Mouse (Mus musculus): ENCODE data around the gene Tbxas1.

DNA sequence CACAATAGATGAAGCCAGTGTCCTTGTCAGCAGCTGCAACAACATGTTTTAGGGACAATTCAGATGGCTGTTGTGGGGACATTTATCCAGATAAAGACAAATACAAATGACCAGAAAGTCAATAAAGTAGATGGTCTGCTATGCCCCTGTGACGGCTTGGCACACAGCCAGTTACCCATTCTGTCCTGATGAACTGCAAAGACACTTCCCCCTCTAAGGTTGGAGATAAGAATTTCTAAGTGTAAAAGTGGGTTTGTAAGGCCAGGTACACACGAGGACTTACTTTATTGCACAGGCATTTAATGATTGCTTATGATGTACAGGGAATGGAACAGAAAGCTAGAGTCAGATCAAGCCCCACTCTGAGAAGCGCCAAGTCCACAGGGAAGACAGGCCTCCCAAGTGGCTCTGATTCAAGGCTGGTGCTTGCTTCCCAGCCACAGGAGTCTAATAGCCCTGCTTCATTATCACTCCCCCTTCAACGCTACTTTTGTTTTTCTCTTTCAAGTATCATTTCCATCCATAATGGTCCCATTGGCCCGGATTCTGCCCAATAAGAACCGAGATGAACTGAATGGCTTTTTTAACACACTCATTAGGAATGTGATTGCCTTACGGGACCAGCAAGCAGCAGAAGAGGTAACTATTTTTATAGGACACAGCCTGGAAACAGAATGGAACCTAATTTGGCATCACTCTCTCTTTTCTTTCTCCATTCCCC is 147.4 kb downstream of the Tbxas1 start:
- no peak for TF ChIP-seq POLR2A (IDR thresholded peaks at IDR 0.05; ENCODE audit: low read depth, low read length)
- TF ChIP-seq BHLHE40 (IDR thresholded peaks at IDR 0.05; ENCODE audit: low read depth, low read length) = no peak
- TF ChIP-seq CTCF (conservative IDR thresholded peaks at IDR 0.05 in 1 of 2, IDR thresholded peaks at IDR 0.05 in 1 of 2; ENCODE audit: low read depth in 2 of 2, low read length in 2 of 2) = no peak
- no peak for TF ChIP-seq EP300 (IDR thresholded peaks at IDR 0.05; ENCODE audit: low read length)
- TF ChIP-seq NELFE (IDR thresholded peaks at IDR 0.05; ENCODE audit: low read depth, low read length) = no peak
- TF ChIP-seq NRF1 (IDR thresholded peaks at IDR 0.05; ENCODE audit: low read depth, low read length) = no peak
- TF ChIP-seq USF2 (conservative IDR thresholded peaks at IDR 0.05; ENCODE audit: low read depth, low read length) = no peak
- no peak for TF ChIP-seq JUND (conservative IDR thresholded peaks at IDR 0.05; ENCODE audit: low read depth, low read length)
- no peak for TF ChIP-seq ZC3H11A (IDR thresholded peaks at IDR 0.05; ENCODE audit: low read depth, low read length)
- TF ChIP-seq GABPA (IDR thresholded peaks at IDR 0.05; ENCODE audit: insufficient replicate concordance, low read depth, low read length) = no peak
- no peak for TF ChIP-seq MAZ (IDR thresholded peaks at IDR 0.05; ENCODE audit: low read depth, low read length)
- TF ChIP-seq E2F4 (IDR thresholded peaks at IDR 0.05; ENCODE audit: insufficient replicate concordance, low read depth, low read length) = no peak
- TF ChIP-seq RAD21 (IDR thresholded peaks at IDR 0.05; ENCODE audit: low read depth, low read length) = no peak
- TF ChIP-seq ZMIZ1 (IDR thresholded peaks at IDR 0.05; ENCODE audit: low read depth, low read length) = no peak

Data from CH12.LX (cell line).